ENCODE assay signal across 13 mouse cellular contexts in the genomic region with DNA sequence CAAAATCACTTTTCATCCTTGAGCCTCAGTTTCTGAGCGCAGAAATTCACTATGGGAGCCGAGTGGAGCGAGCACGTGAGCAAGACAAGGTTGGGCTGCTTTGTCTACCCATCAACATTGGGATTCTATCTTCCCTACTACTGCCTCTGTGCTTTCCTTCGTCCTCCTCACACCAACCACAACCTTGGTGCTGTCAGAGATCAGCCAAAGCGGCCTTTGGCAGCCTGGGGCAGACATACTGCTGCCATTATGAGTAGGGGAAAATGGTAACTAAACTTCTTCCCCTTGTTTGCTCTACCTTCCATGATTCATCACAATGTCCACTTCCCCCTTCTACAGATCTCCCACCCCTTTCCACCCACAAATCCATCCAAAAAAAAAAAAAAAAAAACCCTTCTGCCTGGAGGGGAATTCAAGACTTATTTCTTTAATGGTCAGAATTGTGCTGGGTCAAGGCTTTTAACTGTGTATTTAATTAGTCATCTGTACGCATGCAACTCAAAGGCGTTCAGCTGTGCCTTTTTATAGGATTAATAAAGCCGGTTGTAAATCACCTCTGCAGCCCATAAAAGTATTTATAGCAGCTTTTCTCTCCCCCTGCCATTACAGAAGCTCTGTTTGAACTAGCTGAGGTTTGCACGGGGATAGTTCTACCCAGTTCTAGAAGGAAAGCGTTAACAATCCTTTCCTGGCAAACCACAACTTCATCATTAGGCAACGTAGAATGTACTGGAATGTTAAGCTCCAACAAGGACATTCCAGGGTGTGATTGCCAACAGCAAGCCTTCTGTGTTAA.
A peak's percentile ranks its signal among the peaks of the same experiment; 100 is the strongest.
DNase-seq lines count a peak whose midpoint lies in the region; ATAC-seq and TF ChIP-seq lines count a peak whose summit lies in the region.
"Had no signal": no experiment of that assay in that cellular context is flagged by ENCODE, and none has a peak within 500 bp of the region (broad histone marks: within the 10 kb centered on the region; RNA-seq: fewer than 3 reads in every experiment).

No protein-coding gene starts in this region.

- 0 out of 2 replicates have a peak, but pooled peaks cover 6% of the 10 kb centered on the region for H3K4me1 ChIP-seq in limb, embryonic 11.5 days (ENCODE audit: control insufficient read depth, insufficient read depth, low read length)
- H3K4me1 ChIP-seq in hindbrain, postnatal 0 days (ENCODE audit: insufficient read depth, low read length) = no peaks in the 10 kb centered on the region
- H3K4me1 ChIP-seq in midbrain, postnatal 0 days (ENCODE audit: insufficient read depth, low read length) = no peaks in the 10 kb centered on the region
- H3K4me1 ChIP-seq: forebrain, embryonic 13.5 days had no signal

- 42% methylated on average over 12 of the region's 12 CpGs for WGBS in limb, embryonic 11.5 days
- 79% methylated on average over 12 of the region's 12 CpGs for WGBS in hindbrain, postnatal 0 days
- WGBS in midbrain, postnatal 0 days = 81% methylated on average over 12 of the region's 12 CpGs

- H3K9ac ChIP-seq in limb, embryonic 11.5 days (ENCODE audit: low read length) = no peak overlapping the region
- H3K9ac ChIP-seq in hindbrain, postnatal 0 days (replicated peaks; ENCODE audit: low read length) = no peak overlapping the region
- no peak overlapping the region for H3K9ac ChIP-seq in midbrain, postnatal 0 days (replicated peaks; ENCODE audit: low read length, poor library complexity, severe bottlenecking)
- H3K9ac ChIP-seq: forebrain, embryonic 13.5 days; lung, embryonic 14.5 days had no signal

- H3K4me2 ChIP-seq in limb, embryonic 11.5 days (ENCODE audit: low read depth, severe bottlenecking) = no peak overlapping the region
- no peak overlapping the region for H3K4me2 ChIP-seq in hindbrain, postnatal 0 days (ENCODE audit: low read depth, low read length)
- H3K4me2 ChIP-seq in midbrain, postnatal 0 days (ENCODE audit: low read depth, low read length, poor library complexity, severe bottlenecking) = no peak overlapping the region
- H3K4me2 ChIP-seq: forebrain, embryonic 13.5 days; lung, embryonic 14.5 days had no signal

- no peaks in the 10 kb centered on the region for H3K36me3 ChIP-seq in limb, embryonic 11.5 days (ENCODE audit: control insufficient read depth, insufficient read depth, low read length)
- no peaks in the 10 kb centered on the region for H3K36me3 ChIP-seq in hindbrain, postnatal 0 days (ENCODE audit: insufficient read depth, low read length)
- H3K36me3 ChIP-seq in midbrain, postnatal 0 days (ENCODE audit: insufficient read depth, low read length) = no peaks in the 10 kb centered on the region

- H3K9me3 ChIP-seq in limb, embryonic 11.5 days (ENCODE audit: control insufficient read depth, low read length) = no peaks in the 10 kb centered on the region
- no peaks in the 10 kb centered on the region for H3K9me3 ChIP-seq in hindbrain, postnatal 0 days (ENCODE audit: low read length)
- H3K9me3 ChIP-seq in midbrain, postnatal 0 days (ENCODE audit: low read length) = no peaks in the 10 kb centered on the region
- H3K9me3 ChIP-seq: forebrain, embryonic 13.5 days had no signal

- H3K27me3 ChIP-seq in limb, embryonic 11.5 days (ENCODE audit: control insufficient read depth, insufficient read depth, low read length) = peaks cover 15% of the 10 kb centered on the region; the same call in 1 of the 2 replicates
- H3K27me3 ChIP-seq in hindbrain, postnatal 0 days (ENCODE audit: insufficient read depth, low read length) = no peaks in the 10 kb centered on the region
- no peaks in the 10 kb centered on the region for H3K27me3 ChIP-seq in midbrain, postnatal 0 days (ENCODE audit: insufficient read depth, low read length)
- H3K27me3 ChIP-seq: forebrain, embryonic 13.5 days had no signal

- DNase-seq in embryo, embryonic 11 days = peak; percentile 44
- DNase-seq in embryo, embryonic 10 days (ENCODE audit: low spot score) = no peak
- peak; percentile 10 for DNase-seq in urinary bladder, postnatal 14 days (ENCODE audit: low spot score)
- DNase-seq in urinary bladder, postnatal 10 days (ENCODE audit: low spot score) = no peak
- DNase-seq in limb, embryonic 11.5 days (ENCODE audit: low spot score) = peak; percentile 59
- no peak for DNase-seq in hindbrain, postnatal 0 days (ENCODE audit: low spot score)
- DNase-seq in midbrain, postnatal 0 days (ENCODE audit: low spot score) = no peak
- DNase-seq in left cerebral cortex, adult 8-10 months (ENCODE audit: low spot score in 2 of 2) = no peak
- DNase-seq: cerebellum, postnatal 25 days; lung, embryonic 14.5 days; thymus, postnatal 4 days had no signal

- no peak overlapping the region for H3K27ac ChIP-seq in limb, embryonic 11.5 days (replicated peaks; ENCODE audit: low read depth, low read length)
- H3K27ac ChIP-seq in hindbrain, postnatal 0 days = no peak overlapping the region
- no peak overlapping the region for H3K27ac ChIP-seq in midbrain, postnatal 0 days (ENCODE audit: low read depth, low read length)
- H3K27ac ChIP-seq: forebrain, embryonic 13.5 days had no signal

- TF ChIP-seq CTCF in hindbrain, postnatal 0 days (IDR thresholded peaks at IDR 0.05; ENCODE audit: low read depth) = no peak
- TF ChIP-seq CTCF in midbrain, postnatal 0 days (IDR thresholded peaks at IDR 0.05) = no peak

- no peak overlapping the region for H3K4me3 ChIP-seq in limb, embryonic 11.5 days (ENCODE audit: low read depth, low read length)
- H3K4me3 ChIP-seq in hindbrain, postnatal 0 days (ENCODE audit: low read length) = no peak overlapping the region
- H3K4me3 ChIP-seq in midbrain, postnatal 0 days (ENCODE audit: low read depth, low read length) = no peak overlapping the region
- H3K4me3 ChIP-seq: forebrain, embryonic 13.5 days had no signal

- ATAC-seq in limb, embryonic 11.5 days (ENCODE audit: insufficient number of reproducible peaks, low FRiP score, low TSS enrichment, low read depth) = peak; percentile 76
- no peak for ATAC-seq in hindbrain, postnatal 0 days
- ATAC-seq in midbrain, postnatal 0 days (ENCODE audit: low FRiP score) = no peak
- ATAC-seq: forebrain, embryonic 13.5 days; midbrain, embryonic 16.5 days had no signal

Comparison
In these comparisons a context has a peak if more than half of its experiments do, and no peak if none do; other contexts are left out.
1. DNase-seq: peak in embryo, embryonic 11 days (single experiment), urinary bladder, postnatal 14 days (single experiment) and limb, embryonic 11.5 days (single experiment); none in embryo, embryonic 10 days (single experiment), urinary bladder, postnatal 10 days (single experiment), hindbrain, postnatal 0 days (single experiment), midbrain, postnatal 0 days (single experiment) and left cerebral cortex, adult 8-10 months (0 of 2).